Mouse (Mus musculus): ENCODE results near the gene Apoh. TPM values are rescaled to one million over a fixed set of nuclear protein-coding genes. Genes with fewer than 3 reads are reported as not detected.

The Apoh gene
- 100 to 1,000 TPM; 288 to 727 TPM for total RNA-seq (2021)
- long read RNA-seq, experiment 1, transcript Apoh-201 (8 exons, 1,190 nt) = major isoform, 419 of 488 reads
- long read RNA-seq, experiment 1, partial matches to known transcripts = 54 of 488 reads
- long read RNA-seq, experiment 1, other reads (novel, unspliced or antisense) = 15 of 488 reads
- long read RNA-seq, experiment 2, transcript Apoh-201 (8 exons, 1,190 nt) = major isoform, 14 of 15 reads
- long read RNA-seq, experiment 2, partial matches to known transcripts = 1 of 15 reads
- long read RNA-seq, experiment 2, other reads (novel, unspliced or antisense) = 0 of 15 reads

DNA sequence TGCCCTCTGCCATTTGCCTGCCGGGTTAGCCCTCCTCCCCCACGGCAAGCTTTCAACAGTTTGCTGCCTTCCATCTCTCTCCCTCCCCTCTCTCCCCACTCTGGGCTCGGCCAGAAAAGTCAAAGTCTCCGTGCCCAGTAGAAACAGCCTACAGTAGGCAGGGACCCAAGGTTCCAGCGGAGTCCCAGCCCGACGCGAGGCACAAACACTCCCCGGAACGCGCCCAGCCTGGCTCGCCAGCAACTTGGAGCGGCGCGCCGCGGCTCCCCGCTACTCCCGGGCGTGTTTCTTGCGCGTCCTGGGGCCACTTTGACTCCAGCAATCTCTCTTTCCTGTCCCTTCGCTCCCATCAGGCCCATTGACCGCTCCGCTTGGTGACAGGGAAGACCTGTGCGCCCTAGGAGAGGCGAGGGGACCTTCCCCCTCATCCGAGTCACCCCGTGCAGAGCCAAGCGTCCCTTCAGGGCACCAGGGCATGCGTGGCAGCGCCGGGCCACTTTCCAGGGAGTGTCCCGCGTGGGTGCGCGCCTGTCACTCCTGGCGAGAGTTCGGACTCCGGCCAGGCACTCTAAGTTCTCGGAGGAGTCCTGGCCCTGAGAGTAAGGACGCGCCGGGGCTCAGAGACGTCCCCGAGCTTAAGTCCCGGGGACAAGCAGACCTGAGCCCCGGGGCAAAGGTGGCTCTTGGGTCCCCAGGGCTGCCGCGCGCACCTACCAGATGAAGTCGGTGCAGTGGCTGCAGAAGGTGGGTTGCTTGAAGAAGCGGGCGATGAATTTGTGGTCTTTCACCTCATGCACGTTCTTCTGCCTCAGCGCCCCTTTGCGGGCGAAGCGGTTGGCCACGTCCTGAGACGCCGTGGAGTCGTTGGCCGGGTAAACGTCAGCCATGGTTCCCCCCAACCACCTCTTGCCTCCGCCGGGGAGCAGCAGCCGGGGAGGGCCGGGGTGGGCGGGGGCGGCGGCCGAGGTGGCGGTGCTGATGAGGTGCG lies at the start of gene Apoh:
Apoh (plus strand) TSS at position 574 of the 988 bp plus-strand sequence.
- peak; percentile 72 for DNase-seq

DNA sequence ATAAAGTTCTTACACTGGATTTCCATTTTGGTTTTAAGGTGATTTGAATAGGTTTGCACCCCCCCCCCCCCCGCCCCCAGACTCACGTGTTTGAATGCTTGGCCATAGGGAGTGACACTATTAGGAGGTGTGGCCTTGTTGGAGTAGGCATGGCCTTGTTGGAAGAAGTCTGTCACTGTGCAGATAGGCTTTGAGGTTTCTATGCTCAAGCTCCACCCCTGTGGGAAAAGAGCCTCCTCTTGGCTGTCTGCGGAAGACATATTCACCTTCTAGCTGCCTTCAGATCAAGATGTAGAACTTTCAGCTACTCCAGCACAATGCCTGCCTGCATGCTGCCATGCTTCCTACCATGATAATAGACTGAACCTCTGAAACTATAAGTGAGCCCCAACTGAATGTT lies 49.3 kb upstream of the Apoh start:
- no peak for DNase-seq

DNA sequence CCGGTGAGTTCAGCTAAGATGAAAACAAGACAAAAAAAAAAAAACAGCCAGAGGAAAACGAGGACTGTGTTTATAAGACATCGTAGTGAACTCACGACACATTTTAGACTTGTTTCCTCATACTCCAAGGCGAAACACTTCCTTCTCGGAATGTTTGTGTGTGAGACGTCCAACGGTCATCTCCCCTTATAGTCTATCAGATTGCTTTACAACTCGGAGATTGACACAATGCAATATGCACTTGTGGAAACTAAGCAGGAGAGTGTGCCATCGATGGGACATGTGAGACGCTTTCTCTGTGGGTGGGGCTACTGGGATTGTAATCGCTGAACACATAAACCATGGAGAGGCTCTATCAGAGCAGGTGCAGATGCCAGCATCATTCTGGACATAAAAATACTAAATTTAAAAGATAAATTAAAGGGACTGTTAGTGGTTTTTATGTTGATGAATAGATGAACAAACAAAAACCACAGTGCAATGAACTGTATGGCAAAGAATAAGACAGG lies 48.8 kb upstream of the Apoh start:
- DNase-seq = no peak

DNA sequence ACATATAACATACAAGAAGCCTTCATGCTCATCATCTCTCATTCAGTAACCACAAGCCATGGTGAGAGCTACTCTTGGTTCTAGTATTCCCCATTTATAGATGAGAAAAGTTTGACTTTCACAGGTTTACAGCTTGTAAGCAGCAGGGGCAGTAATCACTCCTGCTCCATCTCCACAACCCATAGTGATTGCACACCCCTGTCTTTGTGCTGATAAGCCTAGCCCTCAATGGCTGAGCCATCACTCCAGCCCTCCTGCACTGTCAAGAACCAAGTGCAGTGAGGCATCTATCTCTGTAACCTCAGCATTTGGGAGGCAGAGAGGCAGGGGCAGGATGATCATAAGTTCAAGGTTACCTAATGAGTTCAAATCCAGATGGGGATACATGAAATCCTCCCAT lies 47.8 kb upstream of the Apoh start:
- no peak for DNase-seq

DNA sequence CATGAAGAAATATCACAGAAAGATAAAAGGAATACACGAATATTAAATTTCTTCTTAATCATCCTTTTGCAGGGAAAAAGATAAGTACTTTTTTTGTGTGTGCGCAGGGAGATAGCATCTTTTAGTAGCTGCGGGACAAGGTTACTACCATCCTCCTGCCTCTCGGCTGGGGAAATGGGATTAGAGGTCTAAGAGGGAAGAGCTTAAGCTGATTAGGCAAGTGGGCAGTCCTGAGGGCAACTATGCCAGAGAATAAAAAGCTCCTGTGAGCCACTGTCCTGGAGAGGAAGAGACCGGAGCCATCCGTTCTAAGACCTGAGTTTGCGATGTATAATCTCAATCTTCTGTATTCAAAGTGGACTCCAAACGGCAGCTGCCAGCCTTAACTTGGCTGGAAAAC lies 45.2 kb upstream of the Apoh start:
- DNase-seq = no peak

DNA sequence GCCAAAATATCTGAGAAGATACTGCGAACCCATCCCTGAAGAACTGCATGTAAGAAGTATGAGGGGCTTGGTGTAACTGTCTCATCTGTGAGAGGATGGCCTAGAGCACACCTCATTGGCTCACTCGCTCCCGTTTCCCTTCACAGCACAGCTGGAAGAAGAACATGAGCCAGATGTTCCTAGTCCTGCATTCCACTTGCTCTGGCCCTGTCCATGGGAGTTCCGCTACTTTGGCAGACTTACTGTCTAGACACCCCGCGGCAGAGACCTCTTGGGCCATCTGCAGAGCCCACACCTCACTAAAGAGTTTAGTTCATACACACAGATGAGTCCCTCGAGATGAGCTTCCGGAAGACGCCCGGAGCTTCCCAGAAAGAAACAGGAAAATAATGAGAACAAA lies 43.2 kb upstream of the Apoh start:
- no peak for DNase-seq

DNA sequence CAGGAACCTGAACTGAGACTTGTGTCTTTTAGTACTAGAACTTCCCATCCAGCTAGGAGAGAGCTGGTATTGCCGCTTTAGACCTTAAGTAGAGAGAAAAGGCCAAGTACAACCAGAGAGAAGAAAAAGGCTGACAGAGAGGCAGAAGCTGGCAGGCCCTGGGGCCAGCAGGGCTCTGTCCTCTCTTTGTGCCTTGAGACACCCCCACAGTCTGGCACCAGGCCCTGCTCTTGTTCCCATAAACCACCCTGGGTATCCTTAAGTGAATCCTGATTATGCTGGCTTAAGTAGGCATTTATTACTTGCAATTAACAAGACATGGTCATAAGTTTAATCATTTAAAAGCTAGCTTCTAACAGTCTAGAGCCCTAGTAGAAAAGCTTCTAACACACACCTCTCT lies 42.7 kb upstream of the Apoh start:
- no peak for DNase-seq

DNA sequence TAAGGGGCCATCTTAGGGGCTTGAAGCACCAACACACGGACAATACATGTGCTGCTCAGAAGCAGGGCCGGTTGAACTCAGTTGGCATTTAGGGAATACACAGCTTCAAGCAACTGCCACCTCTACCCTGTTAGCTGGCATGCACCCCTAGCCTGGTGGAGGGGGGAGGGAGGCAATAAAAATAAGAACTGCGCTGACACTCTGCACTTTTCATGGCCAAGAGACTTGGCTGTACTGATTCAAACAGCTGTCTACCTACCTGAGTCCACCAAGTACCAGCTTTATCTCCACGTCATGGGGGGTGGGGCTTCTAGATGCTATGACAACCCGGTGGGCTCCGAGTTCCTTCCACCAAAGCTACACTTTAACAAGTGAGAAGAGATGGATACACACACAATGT lies 42.1 kb upstream of the Apoh start:
- no peak for DNase-seq

DNA sequence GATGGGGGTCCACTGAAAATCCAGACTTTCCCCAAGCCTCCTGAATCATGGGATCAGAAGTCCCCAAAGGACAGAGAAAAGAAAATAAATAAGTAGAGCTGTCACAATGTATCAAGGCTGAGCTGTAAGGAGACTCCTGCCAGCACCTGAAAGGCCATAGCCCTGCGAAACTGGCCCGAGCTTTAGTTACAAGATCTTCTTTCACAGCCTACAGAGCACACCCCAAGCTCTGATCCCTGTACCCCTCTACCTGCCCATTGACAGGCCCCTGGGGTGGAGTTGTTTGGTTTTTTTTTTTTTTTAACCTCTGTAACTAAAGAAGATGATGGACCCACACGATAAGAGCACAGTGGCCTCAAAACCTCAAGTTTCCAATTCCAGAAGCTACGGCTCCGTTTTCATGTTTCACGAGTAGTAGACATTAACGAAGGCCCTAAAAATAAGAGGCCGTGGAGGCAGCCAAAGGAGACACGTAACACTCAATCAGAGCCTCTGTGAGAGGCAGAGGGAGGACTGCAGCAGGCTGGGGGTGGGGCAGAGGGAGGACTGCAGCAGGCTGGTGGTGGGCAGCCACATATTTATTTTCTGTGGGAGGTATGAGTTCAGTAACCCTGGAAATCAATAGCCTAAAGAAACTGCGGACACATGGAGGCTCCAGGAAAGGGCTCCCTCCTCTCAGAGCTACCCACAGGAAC lies 41.2 kb upstream of the Apoh start:
- DNase-seq = no peak

DNA sequence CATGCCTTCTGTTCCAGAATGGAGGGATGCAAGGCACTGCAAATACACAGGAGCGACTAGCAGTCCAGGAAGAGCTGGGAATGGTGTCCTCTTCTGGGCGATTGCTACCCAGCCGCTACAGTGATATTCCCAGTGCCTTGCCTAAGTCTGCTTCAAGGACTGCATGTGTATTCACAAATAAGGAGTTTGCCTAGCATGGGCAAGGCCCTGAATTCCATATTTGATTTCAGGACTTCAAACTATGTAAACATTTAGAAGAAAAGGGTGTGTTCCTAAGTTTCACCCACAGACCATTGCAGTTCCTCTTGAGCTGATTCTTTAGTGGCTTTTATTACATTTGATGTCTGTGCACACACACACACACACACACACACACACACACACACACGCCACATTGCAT lies 39.4 kb upstream of the Apoh start:
- no peak for DNase-seq

DNA sequence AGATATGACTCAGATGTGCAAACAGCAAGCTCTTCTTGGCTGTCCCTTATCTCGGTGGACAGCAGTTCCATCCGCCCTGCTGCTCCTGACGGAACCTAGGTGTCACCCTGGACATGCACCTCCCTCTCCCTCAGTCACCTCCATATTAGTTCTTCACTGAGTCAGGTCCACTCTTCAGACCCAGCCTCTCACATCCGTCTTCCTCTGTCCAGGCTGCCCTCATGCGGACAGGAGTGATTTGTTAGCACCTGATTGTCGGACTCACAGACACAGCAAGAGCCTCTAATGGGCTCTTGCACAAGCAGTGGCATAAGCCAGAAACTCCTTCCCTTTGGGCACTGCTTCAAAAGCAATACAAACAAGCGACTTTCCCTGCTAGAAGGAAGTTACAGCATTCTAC lies 35.9 kb upstream of the Apoh start:
- no peak for DNase-seq

DNA sequence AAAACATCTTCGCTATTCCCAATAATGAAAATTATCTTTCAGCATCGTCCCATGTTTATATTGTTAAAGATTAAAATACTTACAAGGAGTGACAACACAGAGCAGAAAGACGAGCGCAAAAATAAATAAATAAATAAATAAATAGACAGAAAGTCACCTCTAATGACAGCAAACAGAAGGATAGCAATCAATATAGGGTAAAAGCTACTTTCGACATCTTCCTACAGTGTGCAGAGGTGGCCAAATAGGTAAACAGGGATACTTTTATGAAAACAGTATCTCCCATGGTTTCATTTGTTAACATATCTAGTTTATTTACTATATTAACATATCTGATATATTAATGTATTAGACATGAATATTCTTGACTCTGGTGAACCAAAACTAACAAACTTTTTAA lies 34.9 kb upstream of the Apoh start:
- no peak for DNase-seq

DNA sequence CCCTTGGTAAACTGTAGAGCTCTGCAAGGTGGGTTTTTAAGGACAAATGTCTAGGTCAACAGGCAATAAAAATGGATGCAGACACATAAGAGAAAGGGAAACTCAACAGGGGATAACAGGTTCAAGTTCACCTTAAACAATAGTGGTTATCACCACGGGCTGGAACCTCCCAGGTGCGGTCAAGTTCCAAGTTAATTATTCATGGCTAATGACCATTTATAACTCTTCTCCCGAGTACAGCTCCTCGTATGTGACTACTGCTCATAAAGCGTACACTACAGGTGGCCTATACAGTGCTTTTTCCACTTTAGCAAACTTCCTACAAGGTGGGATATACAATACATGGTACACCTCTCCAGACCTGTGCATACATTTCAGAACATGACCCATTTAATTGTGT lies 33.4 kb upstream of the Apoh start:
- DNase-seq = no peak

DNA sequence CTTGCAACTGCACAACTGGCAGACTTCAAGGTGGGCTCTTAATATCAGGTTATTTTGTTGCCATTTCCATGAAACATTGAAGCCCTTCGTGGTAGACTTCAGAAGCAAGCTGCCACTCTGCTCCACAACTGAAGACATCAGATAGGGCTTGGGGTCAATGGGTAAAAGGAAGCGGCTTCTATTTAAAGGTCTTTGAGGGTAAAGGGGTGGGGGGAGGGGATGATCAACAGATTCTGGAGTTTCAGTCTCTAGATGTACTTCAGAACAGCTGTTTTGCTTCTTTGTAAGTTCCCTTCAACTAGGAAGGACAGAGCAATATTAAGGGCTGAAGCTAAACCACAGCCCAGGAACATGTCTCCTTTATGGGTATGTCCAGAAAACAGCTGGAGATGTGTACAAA lies 31.2 kb upstream of the Apoh start:
- DNase-seq = no peak

DNA sequence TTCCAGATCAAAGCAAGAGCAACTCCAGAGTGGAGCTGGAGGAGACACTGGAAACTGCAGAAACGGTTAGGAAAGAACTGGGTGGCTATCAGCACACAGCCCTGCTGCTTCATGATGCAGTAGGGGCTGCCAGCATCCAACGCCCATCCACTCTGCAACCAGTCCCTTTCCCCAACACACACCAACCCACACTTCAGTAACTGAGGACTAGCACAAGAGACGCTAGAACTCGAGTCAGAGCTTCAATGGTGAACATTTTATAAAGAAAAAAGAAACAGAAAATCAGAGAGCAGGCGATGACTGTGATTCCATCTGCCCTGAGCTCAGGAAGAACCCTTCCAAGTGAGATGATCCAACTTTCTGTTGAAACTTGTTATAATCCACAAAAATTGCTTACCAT lies 30.6 kb upstream of the Apoh start:
- DNase-seq = no peak

DNA sequence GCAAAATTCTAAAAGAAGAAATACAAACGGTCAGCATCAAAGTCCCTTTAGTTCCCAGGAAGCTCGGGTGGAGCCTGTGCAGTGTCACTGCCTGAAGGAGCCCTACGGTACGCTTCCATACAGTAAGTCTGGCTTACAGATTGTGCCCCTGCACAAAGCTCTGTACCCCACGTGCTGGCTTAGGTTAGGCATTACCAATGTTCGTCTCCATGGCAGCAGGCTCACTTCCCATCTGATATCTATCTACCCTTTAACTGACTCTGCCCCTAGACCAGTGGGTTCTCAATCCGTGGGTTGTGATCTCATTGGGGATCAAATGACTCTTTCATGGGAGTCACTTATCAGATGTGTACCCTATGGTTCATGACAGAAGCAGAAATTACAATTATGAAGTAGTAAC lies 27.4 kb upstream of the Apoh start:
- DNase-seq = no peak

DNA sequence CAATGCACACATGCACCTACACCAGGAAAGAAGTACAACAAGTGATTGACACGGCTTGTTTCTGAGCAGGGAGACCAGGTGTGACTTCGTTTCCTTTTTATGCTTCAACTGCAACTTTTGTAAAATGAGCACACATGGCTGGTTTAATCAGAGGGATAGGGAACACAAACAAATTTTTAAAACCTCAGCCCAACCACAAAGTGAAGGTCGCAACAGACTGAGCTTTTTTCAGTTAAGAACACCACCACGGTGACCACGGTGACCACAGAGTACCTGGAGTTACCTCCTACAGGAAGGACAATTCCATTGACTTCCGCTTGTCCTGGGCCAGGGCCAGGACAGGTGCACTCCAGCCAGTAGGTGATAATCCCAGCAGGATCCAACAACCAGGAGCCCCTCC lies 25.3 kb upstream of the Apoh start:
- DNase-seq = no peak

DNA sequence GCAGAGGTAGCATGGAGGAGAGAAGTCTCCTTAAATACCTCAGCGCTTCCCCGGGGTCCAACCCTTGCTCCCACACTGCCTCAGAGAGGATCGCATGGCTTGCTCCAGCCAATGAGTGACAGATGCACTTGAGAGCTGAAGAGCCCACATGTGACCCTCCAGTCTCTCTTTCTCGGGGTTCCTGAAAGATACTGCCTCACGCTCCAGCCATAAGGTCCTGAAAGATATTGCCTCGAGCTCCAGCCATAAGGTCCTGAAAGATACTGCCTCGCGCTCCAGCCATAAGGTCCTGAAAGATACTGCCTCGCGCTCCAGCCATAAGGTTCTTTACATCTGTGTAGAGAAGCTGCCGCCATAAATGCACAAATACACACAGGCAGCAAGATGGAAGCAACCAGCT lies 24.0 kb upstream of the Apoh start:
- no peak for DNase-seq

DNA sequence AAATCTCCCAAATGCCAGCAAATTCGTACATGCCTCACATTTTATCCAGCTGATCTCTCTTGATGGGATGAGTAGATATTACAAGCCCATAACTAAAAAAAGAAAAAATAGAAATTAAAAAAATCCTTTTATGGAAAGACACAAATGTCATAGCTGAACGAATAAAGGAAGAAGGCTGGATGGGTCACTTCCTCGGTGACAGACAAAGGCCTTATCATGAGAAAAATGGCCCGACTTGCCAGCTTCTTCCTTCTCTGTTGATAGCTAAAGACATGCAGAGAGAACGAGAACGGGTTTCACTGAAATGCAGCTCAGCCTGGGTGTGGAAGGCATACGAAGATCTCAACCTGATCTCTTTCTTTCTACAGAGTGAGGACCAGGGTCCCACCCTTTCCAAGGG lies 22.6 kb upstream of the Apoh start:
- no peak for DNase-seq

DNA sequence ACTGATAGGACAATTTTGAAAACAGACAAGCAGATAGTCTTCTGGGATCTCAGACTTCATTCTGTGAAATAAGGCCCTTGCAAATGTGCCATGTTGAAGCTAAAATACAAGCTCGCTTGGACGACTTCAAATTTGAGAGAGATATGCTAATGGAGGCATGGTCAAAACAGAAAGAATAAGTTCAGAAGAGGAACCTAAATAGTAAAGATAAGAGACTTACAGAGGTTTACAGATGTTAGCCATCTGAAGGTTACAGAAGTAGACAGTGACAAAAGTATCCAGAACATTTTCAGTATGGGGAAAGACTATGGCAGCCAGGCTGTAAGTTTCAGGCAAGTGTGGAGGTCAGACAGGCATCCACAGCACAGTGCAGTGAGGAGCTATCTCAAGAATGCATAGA lies 21.0 kb upstream of the Apoh start:
- no peak for DNase-seq

DNA sequence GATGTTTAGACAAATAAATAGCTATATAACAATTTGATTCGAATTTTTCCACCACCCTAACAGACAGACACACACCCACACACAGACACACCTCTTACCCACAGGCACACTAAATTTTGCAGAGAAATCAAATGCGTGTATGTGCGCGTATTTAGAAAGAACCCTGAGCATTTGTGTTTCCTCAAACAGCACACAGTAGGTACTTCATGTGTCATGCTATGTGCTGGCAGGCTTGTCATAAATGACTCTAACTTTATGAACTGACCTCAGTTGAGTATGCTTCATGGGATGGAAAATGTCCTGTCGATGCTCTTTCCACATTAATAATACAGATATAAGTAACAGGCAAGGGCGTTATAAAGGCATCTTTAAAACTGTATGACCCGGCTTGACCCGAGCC lies 17.2 kb upstream of the Apoh start:
- DNase-seq = no peak

DNA sequence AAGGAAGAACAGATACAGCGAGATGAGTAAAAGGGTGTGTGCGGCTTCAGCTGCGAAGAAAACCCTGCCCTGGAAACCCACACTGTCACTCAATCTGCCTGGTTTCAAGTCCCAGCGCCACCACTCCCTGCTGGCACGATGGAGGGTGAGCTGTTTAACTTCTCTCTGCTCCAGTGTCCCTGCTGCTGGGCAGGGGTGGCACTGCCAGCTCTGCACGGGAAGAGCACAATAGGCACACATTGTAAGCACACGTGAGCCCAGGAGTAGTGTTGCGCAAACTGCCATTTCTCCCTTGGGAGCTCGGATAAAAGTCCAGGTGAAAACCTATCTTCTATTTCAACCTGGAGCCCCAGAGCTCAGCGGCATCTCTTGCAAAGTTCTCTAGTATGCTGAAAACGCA lies 12.3 kb upstream of the Apoh start:
- no peak for DNase-seq

DNA sequence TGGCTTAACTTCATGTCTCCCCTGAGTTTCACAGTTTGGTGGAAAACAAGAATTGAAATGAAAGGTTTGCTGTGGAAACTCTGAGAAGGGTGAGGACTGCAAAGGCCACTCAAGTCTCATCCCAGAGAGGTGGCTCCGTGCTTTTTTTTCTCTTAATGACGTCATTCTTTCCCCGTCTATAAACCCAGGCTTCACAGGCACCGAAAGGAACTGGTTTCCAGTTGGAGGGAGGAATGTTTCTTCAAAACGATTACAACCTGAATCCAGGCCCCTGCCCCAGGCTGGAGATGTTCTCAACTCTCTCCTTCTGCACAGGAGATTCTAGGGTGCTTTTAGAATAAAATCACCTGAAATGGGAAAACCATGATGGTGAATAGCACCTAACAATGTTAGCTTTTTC lies 10.1 kb upstream of the Apoh start:
- DNase-seq = no peak
